Mouse (Mus musculus) stomach, postnatal 0 days (tissue): ENCODE measurements around the gene Capn2.

ENCODE experiments used
- CTCF ChIP-seq: IDR thresholded peaks from 2 replicates; pipeline ENCODE4 v1.5.1; 2016; ENCODE audit warnings: antibody characterized with exemption, low read depth, mild to moderate bottlenecking, moderate library complexity
- EP300 ChIP-seq: optimal IDR thresholded peaks from 2 replicates; pipeline ENCODE3; 2016; ENCODE audit warnings: antibody characterized with exemption

DNA sequence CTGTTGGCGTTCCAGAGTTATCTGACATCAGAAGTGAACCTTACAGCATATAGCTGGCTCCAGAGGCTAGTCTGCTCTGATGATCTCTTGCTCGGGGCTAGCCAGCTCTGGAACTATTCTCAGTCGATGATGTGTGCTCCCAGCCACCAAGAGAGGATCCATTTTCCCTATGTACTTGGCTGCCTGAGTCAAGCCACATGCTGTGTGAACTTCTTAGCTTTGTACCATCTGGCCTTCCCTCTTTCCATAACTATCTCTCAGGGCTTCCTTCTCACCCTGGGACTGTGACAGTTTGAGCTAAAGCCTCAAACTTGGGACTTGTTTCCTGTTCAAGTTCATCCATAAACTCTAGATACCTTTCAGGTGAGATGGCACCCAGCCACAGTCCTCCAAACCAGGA is 16.2 kb upstream of the Capn2 start:
- TF ChIP-seq CTCF (no peak), EP300 (no peak)
